Mouse (Mus musculus): ENCODE measurements around the gene Bcl11a.

DNA sequence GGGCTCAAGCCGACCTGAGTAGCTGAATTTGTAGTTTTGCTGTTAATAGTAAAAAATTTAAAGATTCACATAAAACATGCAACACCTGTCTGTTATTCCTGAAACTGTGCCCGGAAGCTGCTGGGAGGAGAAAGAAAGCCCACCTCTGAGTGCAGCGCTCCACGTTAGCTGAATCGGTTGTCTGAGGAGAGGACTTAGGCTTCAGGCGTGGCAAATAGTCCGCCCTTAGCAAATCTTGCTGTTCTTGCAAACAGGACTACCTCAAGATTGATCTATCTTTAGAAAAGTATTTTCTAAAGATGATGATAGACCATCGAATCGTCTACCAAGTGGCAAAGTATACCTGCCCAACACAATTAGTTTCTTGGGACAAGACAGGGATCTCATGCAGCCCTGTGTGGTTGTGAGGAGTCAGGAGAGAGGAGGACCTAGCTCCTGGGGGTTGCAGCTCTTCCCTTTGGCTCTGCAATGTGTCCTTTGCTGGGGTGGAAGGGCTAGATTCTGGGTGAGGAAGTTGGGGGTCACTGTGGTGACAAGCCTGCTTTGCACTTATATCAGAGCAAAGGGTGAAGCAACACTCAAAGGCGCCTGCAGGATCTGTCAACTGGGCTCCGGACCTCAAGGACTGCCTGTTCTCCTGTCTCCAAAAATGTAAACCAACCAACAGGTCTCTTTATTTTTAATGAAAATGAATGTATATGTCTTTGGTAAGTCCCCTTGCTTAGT, 27.7 kb upstream of the Bcl11a start:
- no peak for TF ChIP-seq CTCF (IDR thresholded peaks at IDR 0.05)
- TF ChIP-seq EP300 (IDR thresholded peaks at IDR 0.05): no peak
